Mouse (Mus musculus) kidney, adult 2 months (tissue): Measurements from ENCODE around the gene Supt4a. TPM values are rescaled to one million over a fixed set of nuclear protein-coding genes. Genes with fewer than 3 reads are reported as not detected.

Experiments used
- DNase-seq: peaks from one replicate; pipeline ENCODE4 v3.0.0; 2021
- H3K27ac ChIP-seq: fragments of 200-500 bp; 2 replicates; pipeline ENCODE4 v1.5.1; 2012; ENCODE audit warnings: low read depth, low read length, control low read depth, inconsistent platforms; ENCODE audit not compliant: insufficient read depth
- H3K27me3 ChIP-seq: fragments of 200-500 bp; replicated peaks from 2 replicates; pipeline ENCODE4 v1.6.1; 2012; ENCODE audit warnings: mild to moderate bottlenecking, moderate library complexity, low read length, inconsistent platforms; ENCODE audit not compliant: control insufficient read depth, insufficient read depth
- H3K36me3 ChIP-seq: fragments of 200-500 bp; 2 replicates; pipeline ENCODE4 v1.6.1; 2012; ENCODE audit warnings: mild to moderate bottlenecking, moderate library complexity, low read length, inconsistent platforms; ENCODE audit not compliant: control insufficient read depth, insufficient read depth
- H3K4me1 ChIP-seq: fragments of 200-500 bp; 2 replicates; pipeline ENCODE4 v1.6.1; 2011; ENCODE audit warnings: low read length; ENCODE audit not compliant: control insufficient read depth, insufficient read depth
- H3K4me3 ChIP-seq: fragments of 200-500 bp; 2 replicates; pipeline ENCODE4 v1.5.1; 2011; ENCODE audit warnings: mild to moderate bottlenecking, low read depth, low read length, control low read depth; ENCODE audit not compliant: insufficient read depth
- CTCF ChIP-seq: fragments of 200-500 bp; conservative IDR thresholded peaks from 2 replicates; pipeline ENCODE4 v1.5.1; 2011; ENCODE audit warnings: low read depth, mild to moderate bottlenecking, control low read depth, low read length, moderate library complexity, mixed read lengths; ENCODE audit not compliant: insufficient read depth, insufficient read length
- POLR2A ChIP-seq: fragments of 200-500 bp; IDR thresholded peaks from one replicate; pipeline ENCODE4 v1.6.1; 2011; ENCODE audit warnings: low read depth, low read length, control low read depth
- WGBS: fragments of 180-500 bp; shearing (Covaris S2); methylation state at CpG from one replicate; pipeline ENCODE4 v1.1.7; 2018; 5-methylcytosine and 5-hydroxymethylcytosine counted together
- polyA plus RNA-seq: library from polyadenylated mRNA; depleted of rRNA; stranded (reverse); fragments of >200 nt; gene quantifications from 2 replicates; pipeline ENCODE4 v1.2.3, GENCODE M21; 2012

Gene Supt4a
- polyA plus RNA-seq, 1 experiment = 135 TPM

- no peaks in the 10 kb centered on the region for H3K27me3 ChIP-seq
- H3K27ac ChIP-seq = no peak overlapping the region
- TF ChIP-seq CTCF (no peak), POLR2A (no peak)
- no peaks in the 10 kb centered on the region for H3K4me1 ChIP-seq
- DNase-seq = no peak
- WGBS = 83% methylated on average over 25 of the region's 25 CpGs
- peak overlapping the region; percentile 35 for H3K4me3 ChIP-seq
- no peaks in the 10 kb centered on the region for H3K36me3 ChIP-seq
Measured at GRCm38 (mm10) chr11:87757001-87757954, 19.9 kb downstream of the Supt4a start.

DNA sequence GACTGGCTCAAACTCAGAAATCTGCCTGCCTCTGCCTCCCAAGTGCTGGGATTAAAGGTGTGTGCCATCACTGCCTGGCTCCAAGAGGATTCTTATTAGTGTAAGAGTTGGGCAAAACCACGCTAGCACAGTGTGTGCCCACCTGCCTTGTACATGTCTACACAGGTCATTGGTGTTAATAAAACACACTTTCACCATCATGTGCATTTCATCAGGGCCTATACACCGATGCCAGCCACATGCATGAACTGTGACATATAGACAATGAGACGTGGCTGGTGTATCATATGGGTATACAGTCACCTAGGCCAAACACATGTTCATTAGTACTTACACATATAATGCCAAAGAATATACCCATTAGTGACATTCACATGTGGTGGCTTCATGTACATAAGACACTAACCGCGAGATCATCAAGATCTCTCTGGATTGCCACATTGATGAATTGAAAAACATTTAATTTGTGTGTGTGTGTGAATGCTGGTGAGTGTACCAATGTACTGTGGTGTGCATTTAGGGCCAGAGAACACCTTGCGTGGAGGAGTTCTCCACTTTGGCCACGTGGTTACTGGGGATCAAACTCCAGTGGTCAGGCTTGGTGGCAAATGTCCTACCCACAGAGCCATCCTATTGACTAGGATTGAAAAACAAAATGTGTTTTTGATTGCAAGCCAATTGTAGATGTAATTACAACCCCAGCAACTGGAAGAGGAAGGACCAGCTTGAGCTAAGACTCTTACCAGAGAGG, 21.0 kb downstream of the Supt4a start:
- Histone ChIP-seq H3K4me1 (no peaks in the 10 kb centered on the region), H3K36me3 (no peaks in the 10 kb centered on the region), H3K27ac (no peak overlapping the region), H3K27me3 (no peaks in the 10 kb centered on the region), H3K4me3 (no peak overlapping the region)
- no peak for TF ChIP-seq CTCF
- TF ChIP-seq POLR2A = no peak
- WGBS = 80% methylated on average over 7 of the region's 7 CpGs
- no peak for DNase-seq

GRCm38 (mm10) chr11:87758957-87759608, 21.7 kb downstream of the Supt4a start:
- DNase-seq = no peak
- 72% methylated on average over 4 of the region's 4 CpGs for WGBS
- no peaks in the 10 kb centered on the region for H3K4me1 ChIP-seq
- TF ChIP-seq POLR2A = no peak
- TF ChIP-seq CTCF = no peak
- H3K4me3 ChIP-seq = no peak overlapping the region
- no peaks in the 10 kb centered on the region for H3K27me3 ChIP-seq
- no peak overlapping the region for H3K27ac ChIP-seq
- no peaks in the 10 kb centered on the region for H3K36me3 ChIP-seq

- WGBS = 12% methylated on average over 3 of the region's 3 CpGs
- Histone ChIP-seq H3K4me3 (no peak overlapping the region), H3K4me1 (no peaks in the 10 kb centered on the region), H3K27me3 (no peaks in the 10 kb centered on the region), H3K36me3 (no peaks in the 10 kb centered on the region), H3K27ac (no peak overlapping the region)
- no peak for DNase-seq
- 0 out of 2 replicates have a peak, but pooled peaks have one; percentile 15 for TF ChIP-seq CTCF
- TF ChIP-seq POLR2A = no peak
Measured at GRCm38 (mm10) chr11:87759609-87760005, 22.3 kb downstream of the Supt4a start.

- Histone ChIP-seq H3K27me3 (no peaks in the 10 kb centered on the region), H3K36me3 (no peaks in the 10 kb centered on the region), H3K4me1 (no peaks in the 10 kb centered on the region), H3K27ac (no peak within 1 kb of the TSS), H3K4me3 (no peak within 1 kb of the TSS)
- no peak for TF ChIP-seq CTCF
- TF ChIP-seq POLR2A = no peak
- 7% methylated on average over 23 of the region's 23 CpGs for WGBS
- no peak for DNase-seq
Measured at GRCm38 (mm10) chr11:87760301-87761081, 23.1 kb downstream of the Supt4a start, which contains the start of gene Tspoap1. Tspoap1 (plus strand) TSS chr11:87760541.

- Histone ChIP-seq H3K27me3 (no peaks in the 10 kb centered on the region), H3K36me3 (no peaks in the 10 kb centered on the region), H3K27ac (no peak overlapping the region), H3K4me3 (no peak overlapping the region), H3K4me1 (no peaks in the 10 kb centered on the region)
- TF ChIP-seq POLR2A (no peak), CTCF (no peak)
- DNase-seq = no peak
- WGBS = 63% methylated on average over 11 of the region's 11 CpGs
Measured at GRCm38 (mm10) chr11:87761181-87761721, 23.9 kb downstream of the Supt4a start.
